ENCODE assay signal across 8 mouse cellular contexts in the genomic region with DNA sequence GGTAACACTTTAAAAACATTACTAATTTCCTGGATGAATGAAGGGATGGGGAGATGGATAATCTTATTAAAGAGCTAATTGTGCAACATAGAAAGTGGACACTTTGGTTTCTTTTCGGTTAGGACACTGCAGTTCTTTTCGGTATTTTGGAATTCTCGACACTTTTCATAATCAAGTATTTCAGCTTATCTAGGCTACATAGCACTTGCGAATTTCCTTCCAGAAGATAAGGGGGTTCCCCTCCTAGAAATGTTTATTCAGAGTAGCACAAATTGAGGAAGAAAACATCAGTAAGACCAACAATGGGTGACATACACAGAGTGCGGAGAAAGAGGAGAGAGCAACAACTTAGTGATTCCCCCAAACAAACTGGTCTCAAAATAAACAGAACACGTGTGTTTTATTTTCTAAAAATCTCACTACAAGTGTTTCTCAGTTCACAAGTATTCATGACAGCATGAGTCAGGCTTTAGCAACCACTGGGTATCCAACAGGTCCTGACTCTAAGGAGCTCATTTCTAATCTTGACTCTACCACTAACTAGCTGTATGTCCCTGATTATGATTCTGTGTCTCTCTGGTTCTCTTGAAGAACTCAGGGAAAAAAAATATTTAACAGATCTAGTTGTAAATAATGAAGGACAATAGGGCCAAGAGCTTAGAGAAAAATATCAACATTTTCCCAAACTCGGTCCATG. TPM values are rescaled to one million over a fixed set of nuclear protein-coding genes. Genes with fewer than 3 reads are reported as not detected.
DNase-seq lines count a peak whose midpoint lies in the region; ATAC-seq and TF ChIP-seq lines count a peak whose summit lies in the region.

No protein-coding gene starts in this region.

- WGBS in lung, postnatal 0 days: 32% methylated on average over 7 of the region's 7 CpGs
- WGBS in forebrain, embryonic 11.5 days: 89% methylated on average over 7 of the region's 7 CpGs
- 29% methylated on average over 7 of the region's 7 CpGs for WGBS in liver, embryonic 12.5 days (ENCODE audit: insufficient replicate concordance)
- WGBS in stomach, postnatal 0 days: 58% methylated on average over 7 of the region's 7 CpGs

- no peak for TF ChIP-seq CTCF in lung, postnatal 0 days (IDR thresholded peaks at IDR 0.05)
- no peak for TF ChIP-seq CTCF in stomach, postnatal 0 days (IDR thresholded peaks at IDR 0.05; ENCODE audit: low read depth)

- no peak overlapping the region for H3K27ac ChIP-seq in lung, postnatal 0 days (ENCODE audit: low read length)
- no peak overlapping the region for H3K27ac ChIP-seq in forebrain, embryonic 11.5 days (ENCODE audit: low read depth, low read length)
- peak overlapping the region; percentile 99 for H3K27ac ChIP-seq in liver, embryonic 12.5 days
- no peak overlapping the region for H3K27ac ChIP-seq in stomach, postnatal 0 days (replicated peaks)

- no peaks in the 10 kb centered on the region for H3K9me3 ChIP-seq in lung, postnatal 0 days (ENCODE audit: low read length)
- no peaks in the 10 kb centered on the region for H3K9me3 ChIP-seq in forebrain, embryonic 11.5 days (ENCODE audit: control insufficient read depth, low read length)
- no peaks in the 10 kb centered on the region for H3K9me3 ChIP-seq in liver, embryonic 12.5 days (replicated peaks)
- H3K9me3 ChIP-seq in stomach, postnatal 0 days (ENCODE audit: control insufficient read depth, low read length): no peaks in the 10 kb centered on the region

- peak overlapping the region; percentile 73 for H3K4me2 ChIP-seq in lung, postnatal 0 days (replicated peaks; ENCODE audit: low read depth, low read length)
- peak overlapping the region; percentile 71 for H3K4me2 ChIP-seq in forebrain, embryonic 11.5 days (ENCODE audit: low read depth, low read length, severe bottlenecking)
- H3K4me2 ChIP-seq in liver, embryonic 12.5 days: peak overlapping the region; percentile 89
- peak overlapping the region; percentile 83 for H3K4me2 ChIP-seq in stomach, postnatal 0 days (replicated peaks; ENCODE audit: low read depth)

- no peak for TF ChIP-seq EP300 in lung, postnatal 0 days (IDR thresholded peaks at IDR 0.05)
- TF ChIP-seq EP300 in stomach, postnatal 0 days (optimal IDR thresholded peaks at IDR 0.05): no peak

- peaks cover 4% of the 10 kb centered on the region; the same call in 1 of the 2 replicates for H3K4me1 ChIP-seq in lung, postnatal 0 days (ENCODE audit: insufficient read depth, low read depth, low read length)
- H3K4me1 ChIP-seq in forebrain, embryonic 11.5 days (replicated peaks; ENCODE audit: control insufficient read depth, insufficient read depth, low read length): peaks cover 5% of the 10 kb centered on the region; the same call in 1 of the 2 replicates
- peaks cover 62% of the 10 kb centered on the region for H3K4me1 ChIP-seq in liver, embryonic 12.5 days
- H3K4me1 ChIP-seq in stomach, postnatal 0 days (replicated peaks; ENCODE audit: control insufficient read depth, insufficient read depth): peaks cover 5% of the 10 kb centered on the region

- H3K36me3 ChIP-seq in lung, postnatal 0 days (ENCODE audit: insufficient read depth, low read length): no peaks in the 10 kb centered on the region
- no peaks in the 10 kb centered on the region for H3K36me3 ChIP-seq in forebrain, embryonic 11.5 days (ENCODE audit: control insufficient read depth, insufficient read depth, low read length)
- H3K36me3 ChIP-seq in liver, embryonic 12.5 days: peaks cover 33% of the 10 kb centered on the region
- no peaks in the 10 kb centered on the region for H3K36me3 ChIP-seq in stomach, postnatal 0 days (ENCODE audit: control insufficient read depth, insufficient read depth, low read length)

- DNase-seq in lung, postnatal 0 days (ENCODE audit: low spot score): no peak
- DNase-seq in lung, postnatal 25 days (ENCODE audit: low spot score): no peak
- no peak for DNase-seq in forebrain, embryonic 11.5 days (ENCODE audit: low spot score)
- DNase-seq in stomach, postnatal 0 days (ENCODE audit: low spot score): no peak
- DNase-seq in ovary, adult 18-20 months (ENCODE audit: low spot score): no peak
- DNase-seq in right cerebral cortex, adult 18-20 months: no peak

- no peaks in the 10 kb centered on the region for H3K27me3 ChIP-seq in lung, postnatal 0 days (replicated peaks; ENCODE audit: insufficient read depth, low read length)
- H3K27me3 ChIP-seq in forebrain, embryonic 11.5 days (ENCODE audit: control insufficient read depth, insufficient read depth, low read length): no peaks in the 10 kb centered on the region
- H3K27me3 ChIP-seq in liver, embryonic 12.5 days (replicated peaks): no peaks in the 10 kb centered on the region
- H3K27me3 ChIP-seq in stomach, postnatal 0 days (ENCODE audit: control insufficient read depth, insufficient read depth, low read length): no peaks in the 10 kb centered on the region

- no peak for ATAC-seq in lung, postnatal 0 days
- no peak for ATAC-seq in forebrain, embryonic 11.5 days (replicated peaks; ENCODE audit: low FRiP score)
- peak; percentile 34; the same call in 1 of the 2 replicates for ATAC-seq in liver, embryonic 12.5 days
- ATAC-seq in stomach, postnatal 0 days (ENCODE audit: low FRiP score, low TSS enrichment): no peak
- no peak for ATAC-seq in cerebellum, adult (ENCODE audit: insufficient number of reproducible peaks, low FRiP score, low TSS enrichment)

- H3K4me3 ChIP-seq in lung, postnatal 0 days (ENCODE audit: low read depth, low read length): peak overlapping the region; percentile 86
- H3K4me3 ChIP-seq in forebrain, embryonic 11.5 days (ENCODE audit: low read depth, low read length): peak overlapping the region; percentile 80
- H3K4me3 ChIP-seq in liver, embryonic 12.5 days: peak overlapping the region; percentile 92
- peak overlapping the region; percentile 82; the same call in 1 of the 2 replicates for H3K4me3 ChIP-seq in stomach, postnatal 0 days (ENCODE audit: low read depth, low read length)

- H3K9ac ChIP-seq in lung, postnatal 0 days (replicated peaks; ENCODE audit: low read depth): no peak overlapping the region
- no peak overlapping the region; the same call in 1 of the 2 replicates for H3K9ac ChIP-seq in forebrain, embryonic 11.5 days (ENCODE audit: low read length)
- peak overlapping the region; percentile 97 for H3K9ac ChIP-seq in liver, embryonic 12.5 days
- no peak overlapping the region for H3K9ac ChIP-seq in stomach, postnatal 0 days (ENCODE audit: low read length)

RNA-seq across cellular contexts. Expression of a gene that starts 1.5 kb away (rescaled TPM):
- 91.9 and 98.4 TPM in 2 replicates for polyA plus RNA-seq in lung, postnatal 0 days (2015; fragmentation: Nextera tagmentation; extraction: Ambion mirVana)
- 137 and 139 TPM in 2 replicates for polyA plus RNA-seq in forebrain, embryonic 11.5 days (2014; fragmentation: Nextera tagmentation; extraction: Ambion mirVana)
- 127 and 138 TPM in 2 replicates for polyA plus RNA-seq in liver, embryonic 12.5 days (2016; fragmentation: Nextera tagmentation; extraction: Ambion mirVana)
- 42.2 and 54.1 TPM in 2 replicates for polyA plus RNA-seq in stomach, postnatal 0 days (2015; fragmentation: Nextera tagmentation; extraction: Ambion mirVana)
